In the genomic region with DNA sequence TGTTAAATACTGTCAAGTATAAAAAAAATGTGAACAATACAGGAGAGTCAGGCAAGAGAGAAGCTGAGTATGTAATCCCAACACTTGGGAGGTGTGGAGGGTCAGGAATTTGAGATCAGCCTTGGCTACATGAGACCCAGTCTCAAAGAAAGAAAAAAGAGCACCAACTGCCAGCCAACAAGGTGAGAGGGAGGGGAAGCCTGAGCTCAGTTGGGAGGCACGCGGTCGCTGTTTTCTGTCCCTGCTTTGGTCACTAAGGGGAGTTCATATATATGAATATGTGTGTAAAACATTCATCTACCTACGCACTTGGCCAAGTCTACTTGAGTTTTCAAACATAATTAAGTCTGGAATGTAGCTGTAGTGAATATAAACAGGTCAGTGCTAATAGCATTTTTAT, we compare ENCODE assay signal across 19 mouse cellular contexts. TPM values are rescaled to one million over a fixed set of nuclear protein-coding genes. Genes with fewer than 3 reads are reported as not detected.
DNase-seq lines count a peak whose midpoint lies in the region; ATAC-seq and TF ChIP-seq lines count a peak whose summit lies in the region.
"Had no signal": no experiment of that assay in that cellular context is flagged by ENCODE, and none has a peak within 500 bp of the region (broad histone marks: within the 10 kb centered on the region; RNA-seq: fewer than 3 reads in every experiment).

No protein-coding gene starts in this region.

- peak overlapping the region; percentile 66 for H3K4me2 ChIP-seq in heart, embryonic 13.5 days
- peak overlapping the region; percentile 72 for H3K4me2 ChIP-seq in heart, embryonic 16.5 days (ENCODE audit: low read depth, low read length)
- H3K4me2 ChIP-seq in midbrain, embryonic 14.5 days (ENCODE audit: low read length) = no peak overlapping the region
- H3K4me2 ChIP-seq: embryonic facial prominence, embryonic 13.5 days; forebrain, embryonic 13.5 days; hindbrain, embryonic 13.5 days; midbrain, embryonic 13.5 days; neural tube, embryonic 12.5 days had no signal

- no peak for TF ChIP-seq POLR2A in lung, adult 2 months (IDR thresholded peaks at IDR 0.05; ENCODE audit: borderline replicate concordance, extremely low read depth, low read depth, low read length)

- 49% methylated on average over 4 of the region's 4 CpGs for WGBS in heart, embryonic 13.5 days
- WGBS in lung, adult 2 months = 27% methylated on average over 4 of the region's 4 CpGs
- WGBS in heart, embryonic 16.5 days = 34% methylated on average over 4 of the region's 4 CpGs
- 96% methylated on average over 4 of the region's 4 CpGs for WGBS in midbrain, embryonic 14.5 days

- H3K9ac ChIP-seq in heart, embryonic 13.5 days = peak overlapping the region; percentile 82
- H3K9ac ChIP-seq in heart, embryonic 16.5 days (ENCODE audit: low read length) = peak overlapping the region; percentile 84
- H3K9ac ChIP-seq in midbrain, embryonic 14.5 days (replicated peaks; ENCODE audit: low read length) = no peak overlapping the region
- H3K9ac ChIP-seq: embryonic facial prominence, embryonic 13.5 days; forebrain, embryonic 13.5 days; hindbrain, embryonic 13.5 days; midbrain, embryonic 13.5 days; neural tube, embryonic 12.5 days had no signal

- no peaks in the 10 kb centered on the region for H3K9me3 ChIP-seq in heart, embryonic 13.5 days
- H3K9me3 ChIP-seq in heart, embryonic 16.5 days (replicated peaks; ENCODE audit: control insufficient read depth, low read length) = no peaks in the 10 kb centered on the region
- H3K9me3 ChIP-seq in midbrain, embryonic 14.5 days (ENCODE audit: control insufficient read depth, low read length) = no peaks in the 10 kb centered on the region
- H3K9me3 ChIP-seq: embryonic facial prominence, embryonic 13.5 days; forebrain, embryonic 13.5 days; hindbrain, embryonic 13.5 days; midbrain, embryonic 13.5 days; neural tube, embryonic 12.5 days had no signal

- DNase-seq in gastrocnemius, adult 2 months = no peak
- no peak for DNase-seq in gastrocnemius, postnatal 25 days
- no peak for DNase-seq in heart, postnatal 10 days
- DNase-seq in lung, adult 2 months = no peak
- DNase-seq in lung, postnatal 25 days (ENCODE audit: low spot score) = no peak
- DNase-seq in midbrain, embryonic 14.5 days = no peak
- DNase-seq: adrenal gland, postnatal 14 days; cerebellum, adult 2 months; cerebellum, postnatal 25 days; kidney, adult 18-20 months; kidney, postnatal 14 days; right cerebral cortex, postnatal 14 days had no signal

- peak overlapping the region; percentile 66 for H3K4me3 ChIP-seq in gastrocnemius, adult 2 months
- peak overlapping the region; percentile 53 for H3K4me3 ChIP-seq in heart, embryonic 13.5 days
- peak overlapping the region; percentile 39 for H3K4me3 ChIP-seq in lung, adult 2 months (replicated peaks; ENCODE audit: extremely low read depth, low read depth, low read length)
- peak overlapping the region; percentile 45 for H3K4me3 ChIP-seq in heart, embryonic 16.5 days (ENCODE audit: low read length)
- H3K4me3 ChIP-seq in midbrain, embryonic 14.5 days (replicated peaks; ENCODE audit: low read depth, low read length) = no peak overlapping the region
- H3K4me3 ChIP-seq: embryonic facial prominence, embryonic 13.5 days; forebrain, embryonic 13.5 days; hindbrain, embryonic 13.5 days; midbrain, embryonic 13.5 days; neural tube, embryonic 12.5 days had no signal

- H3K27me3 ChIP-seq in heart, embryonic 13.5 days (replicated peaks) = no peaks in the 10 kb centered on the region
- H3K27me3 ChIP-seq in heart, embryonic 16.5 days (ENCODE audit: control insufficient read depth, insufficient read depth, low read length) = no peaks in the 10 kb centered on the region
- H3K27me3 ChIP-seq in midbrain, embryonic 14.5 days (ENCODE audit: control insufficient read depth, insufficient read depth, low read length) = no peaks in the 10 kb centered on the region
- H3K27me3 ChIP-seq: embryonic facial prominence, embryonic 13.5 days; forebrain, embryonic 13.5 days; hindbrain, embryonic 13.5 days; midbrain, embryonic 13.5 days; neural tube, embryonic 12.5 days had no signal

- H3K4me1 ChIP-seq in heart, embryonic 13.5 days = peaks cover 72% of the 10 kb centered on the region
- H3K4me1 ChIP-seq in lung, adult 2 months (ENCODE audit: control insufficient read depth, insufficient read depth, low read length) = peaks cover 35% of the 10 kb centered on the region
- H3K4me1 ChIP-seq in heart, embryonic 16.5 days (ENCODE audit: control insufficient read depth, insufficient read depth, low read length) = peaks cover 40% of the 10 kb centered on the region
- no peaks in the 10 kb centered on the region; the same call in 1 of the 2 replicates for H3K4me1 ChIP-seq in midbrain, embryonic 14.5 days (ENCODE audit: control insufficient read depth, insufficient read depth, low read length)
- H3K4me1 ChIP-seq: embryonic facial prominence, embryonic 13.5 days; hindbrain, embryonic 13.5 days; neural tube, embryonic 12.5 days had no signal

- no peak for TF ChIP-seq CTCF in gastrocnemius, adult 2 months (IDR thresholded peaks at IDR 0.05)
- TF ChIP-seq CTCF in lung, adult 2 months (IDR thresholded peaks at IDR 0.05; ENCODE audit: insufficient read depth, low read length) = no peak

- ATAC-seq in heart, embryonic 13.5 days (ENCODE audit: extremely low read depth, insufficient number of reproducible peaks, low FRiP score, low TSS enrichment) = no peak
- ATAC-seq in heart, embryonic 16.5 days (replicated peaks; ENCODE audit: extremely low read depth, insufficient read depth, low FRiP score) = no peak
- ATAC-seq in midbrain, embryonic 14.5 days (ENCODE audit: low FRiP score, low TSS enrichment) = no peak
- ATAC-seq: forebrain, embryonic 13.5 days; midbrain, embryonic 13.5 days had no signal

- peaks cover 15% of the 10 kb centered on the region for H3K36me3 ChIP-seq in heart, embryonic 13.5 days
- peaks cover 12% of the 10 kb centered on the region for H3K36me3 ChIP-seq in heart, embryonic 16.5 days (ENCODE audit: control insufficient read depth, insufficient read depth)
- no peaks in the 10 kb centered on the region for H3K36me3 ChIP-seq in midbrain, embryonic 14.5 days (ENCODE audit: control insufficient read depth, insufficient read depth, low read length)

- H3K27ac ChIP-seq in gastrocnemius, adult 2 months = peak overlapping the region; percentile 90
- peak overlapping the region; percentile 94 for H3K27ac ChIP-seq in heart, embryonic 13.5 days (replicated peaks)
- peak overlapping the region; percentile 93 for H3K27ac ChIP-seq in heart, embryonic 16.5 days (ENCODE audit: low read length)
- no peak overlapping the region for H3K27ac ChIP-seq in midbrain, embryonic 14.5 days (replicated peaks; ENCODE audit: low read depth, low read length)
- H3K27ac ChIP-seq: embryonic facial prominence, embryonic 13.5 days; forebrain, embryonic 13.5 days; midbrain, embryonic 13.5 days; neural tube, embryonic 12.5 days had no signal

- intact Hi-C loops in gastrocnemius, adult 2 months (cut with DNase I) = no loop called here
- intact Hi-C loops in heart, postnatal 10 days (cut with DNase I) = loop anchor here (2.0 kb wide), 1 partner anchor 17 kb away; no protein-coding TSS in a partner anchor

RNA-seq across cellular contexts. Expression of gene Ranbp2, which starts 51.4 kb away (rescaled TPM):
- 10 to 100 TPM; 48.5 to 48.9 TPM for total RNA-seq in gastrocnemius, adult 2 months (2021)
- total RNA-seq in gastrocnemius, postnatal 25 days (2021) = 10 to 100 TPM; 39.5 to 40.1 TPM
- 14.0 and 15.2 TPM in 2 replicates for polyA plus RNA-seq in heart, embryonic 13.5 days (2015; fragmentation: Nextera tagmentation; extraction: Ambion mirVana)
- total RNA-seq in heart, postnatal 10 days (2021) = 10 to 100 TPM; 56.6 to 59.4 TPM
- polyA plus RNA-seq in lung, adult 2 months (2012; rRNA removed) = 3.1 and 4.8 TPM in 2 replicates
- 14.0 and 15.4 TPM in 2 replicates for polyA plus RNA-seq in heart, embryonic 16.5 days (2015; fragmentation: Nextera tagmentation; extraction: Ambion mirVana)
- 32.7 and 35.6 TPM in 2 replicates for polyA plus RNA-seq in midbrain, embryonic 14.5 days (2014; fragmentation: Nextera tagmentation; extraction: Ambion mirVana)
